Mouse (Mus musculus) retina, adult 2 months (tissue): ENCODE measurements around the gene Ccdc9b.

Source experiments
- DNase-seq: peaks from one replicate; pipeline ENCODE4 v3.0.0-alpha.2; 2012; ENCODE audit warnings: low read depth, low spot score

Ccdc9b gene

GRCm38 (mm10) chr2:118713631-118714030 is 48.8 kb downstream of the Ccdc9b start:
- no peak for DNase-seq

GRCm38 (mm10) chr2:118711038-118711494 is 51.4 kb downstream of the Ccdc9b start:
- DNase-seq = no peak

GRCm38 (mm10) chr2:118709655-118710221 is 52.7 kb downstream of the Ccdc9b start:
- no peak for DNase-seq

- no peak for DNase-seq
Measured at GRCm38 (mm10) chr2:118708472-118708871, 54.0 kb downstream of the Ccdc9b start.

GRCm38 (mm10) chr2:118706436-118706835 is 56.0 kb downstream of the Ccdc9b start:
- no peak for DNase-seq
